Mouse (Mus musculus) midbrain, embryonic 12.5 days (tissue): ENCODE data around the gene Spint5. TPM values are rescaled to one million over a fixed set of nuclear protein-coding genes. Genes with fewer than 3 reads are reported as not detected.
"Not testable (repeated sequence)": the region's sequence is repeated elsewhere in the genome, so short reads cannot be mapped to it uniquely, and the experiment has no call there.

Source experiments
- ATAC-seq: fragments of 200-750 bp; cut with Nextera tagmentation; 2 replicates; pipeline ENCODE4 v1.8.0; 2017; ENCODE audit warnings: low read depth, moderate TSS enrichment, moderate library complexity; ENCODE audit not compliant: low FRiP score
- H3K27ac ChIP-seq: fragments of 300-500 bp; sonication (generic); replicated peaks from 2 replicates; pipeline ENCODE4 v1.5.1; 2016; ENCODE audit warnings: mild to moderate bottlenecking
- H3K27me3 ChIP-seq: fragments of 300-500 bp; sonication (generic); 2 replicates; pipeline ENCODE4 v1.6.1; 2016; ENCODE audit warnings: mild to moderate bottlenecking
- H3K36me3 ChIP-seq: fragments of 300-500 bp; sonication (generic); 2 replicates; pipeline ENCODE4 v1.6.1; 2016
- H3K4me1 ChIP-seq: fragments of 300-500 bp; sonication (generic); 2 replicates; pipeline ENCODE4 v1.6.1; 2016
- H3K4me2 ChIP-seq: fragments of 300-500 bp; sonication (generic); replicated peaks from 2 replicates; pipeline ENCODE4 v1.6.1; 2016; ENCODE audit warnings: mild to moderate bottlenecking, moderate library complexity
- H3K4me3 ChIP-seq: fragments of 300-500 bp; sonication (generic); 2 replicates; pipeline ENCODE4 v1.5.1; 2016; ENCODE audit warnings: mild to moderate bottlenecking
- H3K9ac ChIP-seq: fragments of 300-500 bp; sonication (generic); replicated peaks from 2 replicates; pipeline ENCODE4 v1.6.1; 2016; ENCODE audit warnings: mild to moderate bottlenecking, moderate library complexity
- H3K9me3 ChIP-seq: fragments of 300-500 bp; sonication (generic); 2 replicates; pipeline ENCODE4 v1.6.1; 2016; ENCODE audit warnings: mild to moderate bottlenecking
- WGBS: fragments of 180-500 bp; shearing (Covaris S2); methylation state at CpG from one replicate; pipeline ENCODE4 v1.1.7; 2016; 5-methylcytosine and 5-hydroxymethylcytosine counted together
- polyA plus RNA-seq: library from polyadenylated mRNA; unstranded; fragments of >200 nt; fragmentation: Nextera tagmentation; extraction: Ambion mirVana; gene quantifications from 2 replicates; pipeline ENCODE4 v1.2.1, GENCODE M21; 2016

The Spint5 gene
- polyA plus RNA-seq, 1 experiment from 2014 or later, result not detected

DNA sequence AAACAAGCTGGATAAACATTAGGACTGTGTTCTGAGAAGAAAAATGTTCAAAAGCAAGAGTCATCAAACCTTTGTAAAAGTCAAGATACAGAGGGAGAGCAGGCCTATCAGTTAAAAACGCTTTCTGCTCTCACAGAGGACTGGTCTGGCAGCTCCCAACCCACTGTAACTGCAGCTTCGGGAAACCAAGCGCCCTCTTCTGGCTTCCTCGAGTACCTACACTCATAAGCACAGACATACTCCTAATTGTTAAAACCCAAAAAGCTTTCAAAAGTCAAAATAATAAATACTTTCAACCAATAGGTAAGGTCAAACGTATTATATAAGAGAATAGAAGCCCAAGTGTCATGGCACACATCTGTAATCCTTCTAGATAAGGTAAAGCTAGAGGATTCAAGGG, 10.9 kb upstream of the Spint5 start:
- H3K27me3 ChIP-seq, result no peaks in the 10 kb centered on the region
- no peaks in the 10 kb centered on the region for H3K36me3 ChIP-seq
- no peak overlapping the region for H3K9ac ChIP-seq
- H3K4me1 ChIP-seq, result no peaks in the 10 kb centered on the region
- no peaks in the 10 kb centered on the region for H3K9me3 ChIP-seq
- no peak overlapping the region for H3K4me3 ChIP-seq
- no peak for ATAC-seq
- 73% methylated on average over 5 of the region's 5 CpGs for WGBS
- no peak overlapping the region for H3K4me2 ChIP-seq
- no peak overlapping the region for H3K27ac ChIP-seq

DNA sequence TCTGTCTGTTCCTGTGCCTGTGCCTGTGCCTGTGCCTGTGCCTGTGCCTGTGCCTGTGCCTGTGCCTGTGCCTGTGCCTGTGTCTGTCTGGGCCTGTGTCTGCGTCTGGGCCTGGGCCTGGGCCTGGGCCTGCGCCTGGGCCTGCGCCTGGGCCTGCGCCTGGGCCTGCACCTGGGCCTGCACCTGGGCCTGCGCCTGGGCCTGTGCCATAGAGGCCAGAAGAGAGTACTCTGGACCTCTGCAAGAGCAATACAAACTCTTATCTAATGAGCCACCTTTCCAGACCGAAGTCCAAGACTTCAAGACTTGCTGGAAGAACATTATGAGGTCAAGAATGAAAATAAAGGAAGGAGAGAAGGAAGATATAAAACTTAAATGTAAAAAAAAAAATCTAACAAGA, 9.8 kb upstream of the Spint5 start:
- Histone ChIP-seq H3K36me3 (no peaks in the 10 kb centered on the region), H3K27me3 (no peaks in the 10 kb centered on the region), H3K9me3 (no peaks in the 10 kb centered on the region), H3K27ac (no peak overlapping the region), H3K4me1 (no peaks in the 10 kb centered on the region), H3K9ac (no peak overlapping the region), H3K4me3 (no peak overlapping the region), H3K4me2 (no peak overlapping the region)
- 85% methylated on average over 6 of the region's 6 CpGs for WGBS
- no peak for ATAC-seq

DNA sequence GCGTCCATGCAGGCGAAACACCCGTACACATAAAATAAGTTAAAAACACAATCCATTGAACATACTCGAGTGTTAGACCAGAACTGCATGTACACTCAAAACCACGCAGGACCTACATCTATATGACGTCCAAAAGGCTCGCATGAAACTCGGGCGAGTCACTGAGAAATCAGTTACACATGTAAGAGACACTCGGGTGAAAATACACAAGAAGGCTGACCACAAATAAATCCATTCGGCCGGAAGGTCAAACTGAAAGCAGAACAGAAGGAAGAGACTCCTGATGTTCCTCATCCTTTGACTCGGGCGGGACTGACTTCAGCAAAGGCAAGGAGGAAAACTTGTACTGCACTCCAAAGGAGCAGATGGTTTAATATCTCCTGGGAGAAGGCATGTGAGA, 9.1 kb upstream of the Spint5 start:
- no peak for ATAC-seq
- 94% methylated on average over 14 of the region's 14 CpGs for WGBS
- Histone ChIP-seq H3K9me3 (no peaks in the 10 kb centered on the region), H3K27ac (no peak overlapping the region), H3K9ac (no peak overlapping the region), H3K4me1 (no peaks in the 10 kb centered on the region), H3K4me3 (no peak overlapping the region), H3K27me3 (no peaks in the 10 kb centered on the region), H3K36me3 (no peaks in the 10 kb centered on the region), H3K4me2 (no peak overlapping the region)

DNA sequence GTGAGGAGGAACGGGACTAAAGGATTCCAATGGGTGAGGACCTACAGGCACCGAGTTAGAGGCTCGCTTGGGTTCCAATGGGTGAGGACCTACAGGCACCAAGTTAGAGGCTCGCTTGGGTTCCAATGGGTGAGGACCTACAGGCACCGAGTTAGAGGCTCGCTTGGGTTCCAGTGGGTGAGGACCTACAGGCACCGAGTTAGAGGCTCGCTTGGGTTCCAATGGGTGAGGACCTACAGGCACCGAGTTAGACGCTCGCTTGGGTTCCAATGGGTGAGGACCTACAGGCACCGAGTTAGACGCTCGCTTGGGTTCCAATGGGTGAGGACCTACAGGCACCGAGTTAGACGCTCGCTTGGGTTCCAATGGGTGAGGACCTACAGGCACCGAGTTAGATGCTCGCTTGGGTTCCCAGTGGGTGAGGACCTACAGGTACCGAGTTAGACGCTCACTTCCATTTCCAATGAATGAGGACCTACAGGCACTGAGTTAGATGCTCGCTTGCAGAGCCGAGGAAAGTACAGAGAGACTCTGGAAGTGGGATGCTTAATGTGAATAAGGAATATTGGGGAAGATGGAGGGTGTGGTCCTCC, 1.2 kb downstream of the Spint5 start:
- 91% methylated on average over 23 of the region's 23 CpGs for WGBS
- not testable (repeated sequence) for ATAC-seq

DNA sequence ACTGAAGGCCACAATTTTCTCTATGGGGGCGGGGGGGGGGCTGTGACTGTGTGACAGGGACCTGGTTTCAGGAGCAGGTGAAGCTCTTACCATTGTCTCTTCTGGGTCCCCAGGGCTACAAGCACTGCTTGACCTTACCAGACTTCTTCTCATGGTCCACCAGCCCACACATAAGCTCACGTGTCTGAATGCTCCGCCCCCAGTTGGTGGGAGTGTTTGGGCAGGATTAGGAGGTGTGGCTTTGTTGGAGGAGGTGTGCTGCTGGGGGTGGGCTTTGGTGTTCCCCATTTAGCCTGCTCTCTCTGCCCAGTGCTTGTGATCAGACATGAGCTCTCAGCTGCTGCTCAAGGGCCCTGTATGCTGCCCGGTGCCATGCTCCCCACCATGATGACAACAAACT, 8.2 kb downstream of the Spint5 start:
- Histone ChIP-seq H3K4me2 (no peak overlapping the region), H3K4me1 (no peaks in the 10 kb centered on the region), H3K9ac (no peak overlapping the region), H3K27me3 (peaks cover 7% of the 10 kb centered on the region; the same call in 1 of the 2 replicates), H3K36me3 (no peaks in the 10 kb centered on the region), H3K9me3 (no peaks in the 10 kb centered on the region), H3K27ac (no peak overlapping the region), H3K4me3 (no peak overlapping the region)
- no peak for ATAC-seq
- WGBS, result 61% methylated on average over 4 of the region's 4 CpGs

More for the DNA sequence above, 1.2 kb downstream of the Spint5 start:
- not testable (repeated sequence) for H3K36me3 ChIP-seq, H3K9ac ChIP-seq, H3K27me3 ChIP-seq, H3K27ac ChIP-seq, H3K4me2 ChIP-seq, H3K4me3 ChIP-seq, H3K9me3 ChIP-seq, H3K4me1 ChIP-seq

DNA sequence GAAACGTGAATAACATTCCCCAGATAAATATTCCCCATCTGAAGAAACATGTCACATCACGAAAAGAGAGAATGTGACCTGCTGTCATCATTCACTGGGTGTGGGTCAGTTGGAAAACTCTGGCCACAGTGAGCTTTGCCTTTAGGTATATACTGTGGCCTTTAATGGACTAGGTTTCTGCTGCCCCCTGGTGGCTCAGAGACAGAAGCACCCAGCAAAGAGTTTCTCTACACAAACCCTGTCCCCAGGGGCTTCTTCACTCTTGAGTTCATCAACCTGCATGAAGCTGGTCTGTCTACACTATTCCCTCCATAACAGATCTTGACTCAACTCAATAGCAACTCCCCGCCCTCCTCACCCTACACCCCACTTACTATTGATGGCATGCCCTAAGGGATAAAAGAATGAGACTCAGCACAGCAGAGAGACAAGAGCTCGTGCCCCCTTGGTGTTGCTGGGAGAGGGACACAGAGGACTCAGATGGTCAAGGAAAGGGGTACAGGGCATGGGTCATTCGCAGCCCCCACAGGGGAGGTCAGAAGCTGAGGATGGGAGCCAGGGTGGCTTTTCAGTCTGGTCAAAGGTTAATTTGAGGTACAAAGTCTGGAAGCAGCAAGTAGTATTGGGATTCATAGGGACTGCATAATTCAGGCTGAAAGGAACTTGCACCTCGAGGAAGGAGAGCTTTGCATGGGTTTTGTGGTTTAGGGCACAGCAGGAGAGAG, 11.0 kb downstream of the Spint5 start:
- H3K4me3 ChIP-seq, result no peak overlapping the region
- no peaks in the 10 kb centered on the region for H3K4me1 ChIP-seq
- WGBS, result 32% methylated on average over 6 of the region's 6 CpGs
- H3K4me2 ChIP-seq, result no peak overlapping the region
- H3K9ac ChIP-seq, result no peak overlapping the region
- no peaks in the 10 kb centered on the region for H3K9me3 ChIP-seq
- H3K27ac ChIP-seq, result no peak overlapping the region
- peaks cover 7% of the 10 kb centered on the region for H3K27me3 ChIP-seq
- H3K36me3 ChIP-seq, result no peaks in the 10 kb centered on the region
- no peak for ATAC-seq

DNA sequence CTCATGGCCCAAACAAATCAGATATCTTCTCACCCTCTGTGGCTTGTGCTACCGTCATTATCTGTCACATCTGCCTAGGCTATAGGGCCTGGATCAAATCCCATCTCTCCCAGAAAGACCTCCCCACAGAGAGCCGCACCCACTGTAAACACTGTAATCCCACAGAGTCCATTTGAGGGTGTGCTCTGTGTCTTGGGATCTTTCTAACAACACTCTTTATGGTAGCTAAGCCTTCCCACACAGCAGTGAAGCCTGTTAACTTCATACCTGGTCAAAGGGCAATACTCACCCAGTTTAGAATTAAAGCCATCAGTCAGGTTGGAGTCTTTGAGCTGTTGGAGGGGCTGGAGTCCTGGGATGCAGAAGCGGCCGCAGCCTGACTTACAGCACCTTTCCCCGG, 16.6 kb downstream of the Spint5 start:
- no peaks in the 10 kb centered on the region for H3K4me1 ChIP-seq
- H3K4me3 ChIP-seq, result no peak overlapping the region
- H3K27me3 ChIP-seq, result peaks cover 3% of the 10 kb centered on the region
- no peaks in the 10 kb centered on the region for H3K9me3 ChIP-seq
- H3K9ac ChIP-seq, result no peak overlapping the region
- no peak for ATAC-seq
- H3K4me2 ChIP-seq, result no peak overlapping the region
- H3K36me3 ChIP-seq, result no peaks in the 10 kb centered on the region
- H3K27ac ChIP-seq, result no peak overlapping the region
- WGBS, result 73% methylated on average over 5 of the region's 5 CpGs

DNA sequence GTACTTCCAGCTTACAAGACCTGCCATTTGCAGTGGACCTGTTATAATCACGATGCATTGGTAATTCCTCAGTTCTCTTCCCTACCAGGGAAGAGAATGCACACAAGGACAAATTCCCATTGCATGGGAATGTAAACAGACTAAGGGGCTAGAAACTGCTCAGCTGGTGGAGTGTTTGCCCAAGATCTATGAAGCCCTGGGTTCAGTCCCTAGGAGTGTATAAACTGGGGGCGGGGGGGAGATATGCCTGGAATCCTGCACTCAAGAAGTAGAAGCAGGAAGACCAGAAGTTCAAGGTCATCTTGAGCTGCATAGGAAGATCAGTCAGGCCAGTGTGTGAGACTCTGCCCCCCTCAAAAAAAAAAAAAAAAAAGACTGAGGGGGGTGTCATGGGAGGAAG, 18.2 kb downstream of the Spint5 start:
- H3K4me2 ChIP-seq, result no peak overlapping the region
- no peak overlapping the region for H3K27ac ChIP-seq
- no peaks in the 10 kb centered on the region for H3K4me1 ChIP-seq
- no peak overlapping the region for H3K4me3 ChIP-seq
- H3K27me3 ChIP-seq, result no peaks in the 10 kb centered on the region; the same call in 1 of the 2 replicates
- no peaks in the 10 kb centered on the region for H3K36me3 ChIP-seq
- H3K9me3 ChIP-seq, result no peaks in the 10 kb centered on the region
- WGBS, result 82% methylated on average over 2 of the region's 2 CpGs
- no peak overlapping the region for H3K9ac ChIP-seq
- no peak for ATAC-seq

DNA sequence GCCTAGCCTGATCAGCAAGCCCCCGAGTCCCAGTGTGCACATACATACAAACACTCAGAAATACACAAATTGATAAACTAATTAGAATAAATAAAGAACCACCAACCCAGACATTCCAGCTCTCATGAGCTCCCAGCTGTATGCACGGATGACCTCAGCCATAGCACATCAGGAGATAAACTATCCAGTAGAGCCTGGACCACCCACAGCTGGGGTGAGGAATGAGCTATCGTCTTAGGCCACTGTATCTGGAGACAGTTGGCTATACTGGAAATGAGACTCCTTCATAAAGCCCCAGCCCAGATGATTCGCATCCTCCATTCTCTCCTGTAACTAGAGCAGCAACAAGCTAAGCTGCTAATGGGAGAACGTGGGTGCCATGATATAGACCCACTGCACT, 19.7 kb downstream of the Spint5 start:
- Histone ChIP-seq H3K27ac (no peak overlapping the region), H3K9ac (no peak overlapping the region), H3K4me1 (no peaks in the 10 kb centered on the region), H3K9me3 (no peaks in the 10 kb centered on the region), H3K4me3 (no peak overlapping the region), H3K4me2 (no peak overlapping the region), H3K36me3 (no peaks in the 10 kb centered on the region), H3K27me3 (no peaks in the 10 kb centered on the region)
- no peak for ATAC-seq
- 85% methylated on average over 5 of the region's 5 CpGs for WGBS

DNA sequence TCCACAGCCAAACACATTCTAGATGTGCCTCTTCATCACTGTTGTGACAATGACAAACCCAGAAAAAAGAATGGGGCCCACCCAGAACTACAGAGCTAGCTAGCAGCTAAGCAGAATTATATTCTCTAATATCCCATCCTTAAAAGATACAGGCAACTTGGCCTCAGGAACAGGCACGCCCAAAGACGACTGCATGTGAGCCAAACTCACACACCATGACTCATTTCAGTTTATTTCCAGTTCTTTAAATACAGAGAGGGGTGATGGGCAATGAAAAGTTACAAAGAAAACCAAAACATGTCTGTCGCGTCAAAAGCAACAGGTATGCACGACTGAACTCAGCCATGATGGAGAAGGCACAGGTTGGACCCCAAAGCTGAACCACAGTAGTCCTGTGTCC, 20.3 kb downstream of the Spint5 start:
- Histone ChIP-seq H3K4me3 (no peak overlapping the region), H3K27me3 (no peaks in the 10 kb centered on the region), H3K27ac (no peak overlapping the region), H3K9ac (no peak overlapping the region), H3K9me3 (no peaks in the 10 kb centered on the region), H3K4me1 (no peaks in the 10 kb centered on the region), H3K4me2 (no peak overlapping the region), H3K36me3 (no peaks in the 10 kb centered on the region)
- ATAC-seq, result no peak
- 93% methylated on average over 5 of the region's 5 CpGs for WGBS

DNA sequence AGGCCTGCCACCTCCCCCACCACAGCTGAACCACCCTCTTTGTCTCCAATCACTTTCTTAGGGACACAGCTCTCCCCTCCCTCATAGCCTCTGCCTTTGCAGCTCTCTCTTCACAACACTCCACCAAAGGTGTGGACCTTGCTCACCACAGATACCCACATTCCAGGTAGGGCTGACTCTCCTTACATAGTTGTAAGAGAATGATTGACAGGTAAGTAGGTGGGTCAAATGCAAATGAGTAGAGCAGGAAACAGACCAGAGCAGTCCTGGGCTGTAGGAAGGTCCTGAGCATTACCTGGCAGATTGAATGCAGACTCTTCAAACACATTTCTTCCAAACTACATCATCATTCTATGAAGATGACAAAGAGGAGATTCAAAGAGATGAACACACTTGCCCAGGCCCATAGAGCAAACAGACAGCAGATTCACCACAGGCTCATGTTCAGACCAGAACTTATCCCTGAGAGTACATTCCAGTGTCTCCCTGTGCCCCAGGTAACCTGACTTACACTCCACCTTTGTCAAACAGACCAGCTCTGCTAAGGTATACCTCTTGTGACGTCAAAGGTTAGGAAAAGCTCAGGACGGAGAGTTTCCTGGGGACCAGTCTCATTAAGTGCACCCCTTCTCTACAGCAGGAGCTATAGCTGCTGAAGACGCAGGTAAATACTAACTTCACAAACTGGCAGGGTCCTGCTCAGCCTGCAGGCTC, 22.4 kb downstream of the Spint5 start:
- no peaks in the 10 kb centered on the region for H3K9me3 ChIP-seq
- no peak for ATAC-seq
- 68% methylated on average over 3 of the region's 3 CpGs for WGBS
- H3K4me3 ChIP-seq, result no peak overlapping the region
- no peak overlapping the region for H3K9ac ChIP-seq
- H3K27ac ChIP-seq, result no peak overlapping the region
- H3K27me3 ChIP-seq, result no peaks in the 10 kb centered on the region
- H3K4me1 ChIP-seq, result no peaks in the 10 kb centered on the region
- no peak overlapping the region for H3K4me2 ChIP-seq
- no peaks in the 10 kb centered on the region for H3K36me3 ChIP-seq

DNA sequence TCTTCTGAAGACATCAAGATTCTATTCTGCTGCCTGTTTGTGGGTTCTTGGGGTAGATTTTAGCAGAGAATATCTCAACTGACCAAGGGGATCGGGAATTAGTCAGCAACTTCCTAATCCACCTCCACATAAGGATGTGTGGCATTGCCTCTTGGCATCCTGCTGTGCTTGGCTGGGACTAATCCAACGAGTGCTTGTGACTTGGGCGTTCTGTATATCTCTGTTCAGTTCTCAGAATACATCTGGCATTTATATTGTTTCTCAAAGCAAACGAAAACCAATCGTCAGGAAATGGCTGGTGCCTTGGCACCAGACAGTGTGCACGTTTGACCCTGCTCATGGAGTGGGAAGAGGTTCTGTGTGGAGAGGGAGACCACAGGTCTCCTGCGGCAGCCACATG, 24.8 kb downstream of the Spint5 start:
- no peak overlapping the region for H3K4me2 ChIP-seq
- H3K9ac ChIP-seq, result no peak overlapping the region
- WGBS, result 67% methylated on average over 7 of the region's 7 CpGs
- no peak overlapping the region for H3K4me3 ChIP-seq
- H3K27me3 ChIP-seq, result 0 out of 2 replicates have a peak, but pooled peaks cover 7% of the 10 kb centered on the region
- no peak for ATAC-seq
- peaks cover under 1% of the 10 kb centered on the region; the same call in 1 of the 2 replicates for H3K4me1 ChIP-seq
- H3K9me3 ChIP-seq, result no peaks in the 10 kb centered on the region
- no peak overlapping the region for H3K27ac ChIP-seq
- H3K36me3 ChIP-seq, result no peaks in the 10 kb centered on the region
